Mouse (Mus musculus) small intestine, adult 2 months (tissue): ENCODE measurements around the gene Papss1. TPM values are rescaled to one million over a fixed set of nuclear protein-coding genes. Genes with fewer than 3 reads are reported as not detected.

Experiments
- H3K27ac ChIP-seq: fragments of 200-500 bp; 2 replicates; pipeline ENCODE4 v1.5.1; 2012; ENCODE audit warnings: low read depth, low read length, control low read depth, inconsistent platforms; ENCODE audit not compliant: insufficient read depth
- H3K27me3 ChIP-seq: fragments of 200-500 bp; 2 replicates; pipeline ENCODE4 v1.6.1; 2012; ENCODE audit warnings: mild to moderate bottlenecking, moderate library complexity, low read length, inconsistent platforms; ENCODE audit not compliant: control insufficient read depth, insufficient read depth
- H3K36me3 ChIP-seq: fragments of 200-500 bp; 2 replicates; pipeline ENCODE4 v1.6.1; 2012; ENCODE audit warnings: mild to moderate bottlenecking, low read length, control low read depth, inconsistent platforms; ENCODE audit not compliant: control insufficient read depth, insufficient read depth
- H3K4me1 ChIP-seq: fragments of 200-500 bp; 2 replicates; pipeline ENCODE4 v1.6.1; 2012; ENCODE audit warnings: low read length, inconsistent platforms, mixed read lengths; ENCODE audit not compliant: control insufficient read depth, insufficient read depth, insufficient read length
- H3K4me3 ChIP-seq: fragments of 200-500 bp; 2 replicates; pipeline ENCODE4 v1.5.1; 2012; ENCODE audit warnings: low read depth, mild to moderate bottlenecking, control low read depth, inconsistent platforms, low read length, moderate library complexity
- CTCF ChIP-seq: fragments of 200-500 bp; IDR thresholded peaks from 2 replicates; pipeline ENCODE4 v1.5.1; 2012; ENCODE audit warnings: low read depth, mild to moderate bottlenecking, control low read depth, inconsistent platforms, low read length, moderate library complexity, mixed read lengths; ENCODE audit not compliant: insufficient replicate concordance, insufficient read length; ENCODE audit errors: extremely low read depth
- POLR2A ChIP-seq: fragments of 200-500 bp; IDR thresholded peaks from 2 replicates; pipeline ENCODE4 v1.6.1; 2012; ENCODE audit warnings: low read depth, mild to moderate bottlenecking, control low read depth, inconsistent platforms, low read length, moderate library complexity
- WGBS: fragments of 180-500 bp; shearing (Covaris S2); methylation state at CpG from one replicate; pipeline ENCODE4 v1.1.7; 2018; 5-methylcytosine and 5-hydroxymethylcytosine counted together
- polyA plus RNA-seq: library from polyadenylated mRNA; depleted of rRNA; stranded (reverse); fragments of >200 nt; gene quantifications from 2 replicates; pipeline ENCODE4 v1.2.3, GENCODE M21; 2012; rRNA removed

Papss1 gene
- 8.2 and 44.8 TPM in 2 replicates for polyA plus RNA-seq

DNA sequence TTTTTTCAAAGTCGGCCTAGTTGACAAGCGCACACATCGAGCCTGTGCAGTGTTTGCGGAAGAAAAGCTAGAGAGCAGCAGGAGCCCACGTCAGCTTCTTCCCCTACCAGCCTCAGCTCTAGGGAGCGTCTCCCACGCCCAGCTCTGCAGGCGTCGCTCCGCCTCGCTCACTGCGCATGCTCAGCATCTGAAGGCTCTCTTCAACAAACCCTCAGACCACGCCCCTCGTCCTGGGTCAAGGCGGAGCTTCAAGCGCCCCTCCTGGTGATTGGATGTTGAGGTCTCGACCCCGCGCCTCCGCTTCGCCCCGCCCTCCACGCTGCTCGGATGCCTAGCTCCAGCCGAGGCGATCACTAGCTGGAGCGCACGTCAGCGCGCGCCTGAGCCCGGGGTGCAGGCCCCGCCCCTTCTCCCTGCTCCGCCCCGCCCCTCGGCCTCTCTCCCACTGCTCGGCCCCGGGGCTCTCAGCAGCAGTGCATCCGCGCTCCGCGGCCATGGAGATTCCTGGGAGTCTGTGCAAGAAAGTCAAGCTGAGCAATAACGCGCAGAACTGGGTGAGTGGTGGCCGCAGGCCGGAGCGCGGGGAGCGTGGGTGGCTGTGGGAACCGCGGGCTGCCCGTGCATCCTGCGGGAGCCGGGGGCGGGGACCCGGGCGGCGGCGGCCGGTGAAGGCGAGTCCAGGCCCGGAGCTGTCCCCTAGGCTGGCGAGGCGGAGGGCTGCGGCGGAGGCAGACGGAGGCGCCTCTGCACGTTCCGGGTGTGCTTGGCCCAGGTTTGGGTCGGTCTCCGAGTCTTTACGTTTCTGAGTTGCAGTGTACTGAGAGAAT is at the start of gene Papss1:
Gene Papss1 (plus strand): TSS at position 339 of the 827 bp plus-strand sequence.
- Histone ChIP-seq H3K27me3 (no peaks in the 10 kb centered on the region), H3K36me3 (peaks cover 2% of the 10 kb centered on the region; the same call in 1 of the 2 replicates), H3K4me1 (peaks cover 21% of the 10 kb centered on the region), H3K4me3 (peak within 1 kb of the TSS; percentile 88), H3K27ac (peak within 1 kb of the TSS; percentile 71)
- TF ChIP-seq CTCF: no peak
- peak; percentile 89 for TF ChIP-seq POLR2A
- under 1% methylated on average over 73 of the region's 73 CpGs for WGBS

GRCm38 (mm10) chr3:131516332-131516999 is 48.1 kb upstream of the Papss1 start:
- WGBS: 72% methylated on average over 7 of the region's 7 CpGs
- Histone ChIP-seq H3K36me3 (no peaks in the 10 kb centered on the region), H3K27ac (no peak overlapping the region), H3K27me3 (no peaks in the 10 kb centered on the region), H3K4me3 (no peak overlapping the region), H3K4me1 (no peaks in the 10 kb centered on the region)
- no peak for TF ChIP-seq POLR2A
- TF ChIP-seq CTCF: no peak

DNA sequence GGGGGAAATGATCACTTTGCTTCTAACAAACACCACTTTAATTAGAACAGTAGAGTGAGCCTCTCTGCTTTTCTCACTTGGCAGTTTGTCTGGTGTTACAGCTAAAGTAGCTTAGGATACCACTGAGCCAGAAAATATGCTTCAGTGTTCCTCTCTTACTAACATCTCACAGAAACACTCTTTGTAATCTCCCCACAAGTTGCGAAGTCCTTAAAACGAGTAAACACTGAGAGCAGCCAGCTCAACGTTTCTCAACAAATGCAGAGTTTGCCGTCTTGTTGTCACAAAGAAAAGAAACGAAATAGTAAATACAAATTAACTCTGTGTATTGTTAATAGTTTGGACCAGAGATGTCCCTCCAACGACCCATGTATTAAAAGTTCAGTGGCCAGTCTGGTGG is 46.8 kb upstream of the Papss1 start:
- H3K27ac ChIP-seq: no peak overlapping the region
- no peak overlapping the region for H3K4me3 ChIP-seq
- H3K4me1 ChIP-seq: no peaks in the 10 kb centered on the region
- no peaks in the 10 kb centered on the region for H3K36me3 ChIP-seq
- 72% methylated on average over 6 of the region's 6 CpGs for WGBS
- TF ChIP-seq POLR2A (no peak), CTCF (no peak)
- H3K27me3 ChIP-seq: no peaks in the 10 kb centered on the region

DNA sequence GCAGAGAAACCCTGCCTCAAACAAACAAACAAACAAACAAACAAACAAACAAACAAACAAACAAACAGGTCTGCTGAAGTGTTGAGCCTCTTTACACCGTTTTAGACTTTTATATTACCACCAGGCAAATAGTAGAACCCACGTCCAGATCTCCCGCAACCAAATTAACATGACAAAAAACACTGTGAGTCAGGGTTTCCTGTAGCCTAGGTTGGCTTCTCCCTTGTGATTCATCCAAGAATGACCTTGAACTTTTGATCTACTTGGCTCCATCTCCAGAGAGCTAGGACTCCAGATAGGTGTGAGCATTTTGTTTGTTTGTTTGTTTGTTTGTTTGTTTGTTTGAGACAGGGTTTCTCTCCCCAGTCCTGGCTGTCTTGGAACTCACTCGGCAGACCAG is 43.4 kb upstream of the Papss1 start:
- WGBS: 66% methylated on average over 4 of the region's 4 CpGs
- no peak for TF ChIP-seq POLR2A
- H3K4me3 ChIP-seq: no peak overlapping the region
- no peaks in the 10 kb centered on the region for H3K27me3 ChIP-seq
- H3K4me1 ChIP-seq: peaks cover 5% of the 10 kb centered on the region; the same call in 1 of the 2 replicates
- no peaks in the 10 kb centered on the region for H3K36me3 ChIP-seq
- no peak overlapping the region for H3K27ac ChIP-seq

DNA sequence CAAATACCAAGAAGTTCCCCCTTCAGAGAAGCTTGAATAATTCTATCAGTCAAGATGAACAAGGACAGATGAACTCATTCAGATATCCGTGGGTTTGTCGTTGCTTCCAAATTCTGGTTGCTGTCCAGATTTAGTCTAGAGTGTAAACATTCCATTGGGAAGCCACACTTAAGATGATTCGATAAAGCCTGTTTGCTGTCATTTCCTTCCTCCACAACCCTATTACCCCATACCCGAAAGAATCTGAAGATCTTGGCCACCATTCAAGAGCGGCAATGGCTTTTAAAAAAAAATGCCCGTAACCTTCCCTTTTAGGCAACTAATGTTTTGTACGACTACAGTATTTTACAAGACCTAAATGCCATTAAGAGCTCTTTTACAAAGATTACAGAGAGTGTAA is 42.3 kb upstream of the Papss1 start:
- 62% methylated on average over 7 of the region's 7 CpGs for WGBS
- Histone ChIP-seq H3K4me3 (no peak overlapping the region), H3K36me3 (no peaks in the 10 kb centered on the region), H3K4me1 (peaks cover 5% of the 10 kb centered on the region; the same call in 1 of the 2 replicates), H3K27ac (no peak overlapping the region), H3K27me3 (no peaks in the 10 kb centered on the region)
- TF ChIP-seq POLR2A: no peak
- no peak for TF ChIP-seq CTCF

GRCm38 (mm10) chr3:131523749-131524148 is 40.8 kb upstream of the Papss1 start:
- H3K36me3 ChIP-seq: no peaks in the 10 kb centered on the region
- peaks cover 5% of the 10 kb centered on the region; the same call in 1 of the 2 replicates for H3K4me1 ChIP-seq
- H3K27me3 ChIP-seq: no peaks in the 10 kb centered on the region
- TF ChIP-seq POLR2A (no peak), CTCF (no peak)
- 79% methylated on average over 9 of the region's 9 CpGs for WGBS
- no peak overlapping the region for H3K4me3 ChIP-seq
- no peak overlapping the region for H3K27ac ChIP-seq

- WGBS: 52% methylated on average over 5 of the region's 5 CpGs
- Histone ChIP-seq H3K27me3 (no peaks in the 10 kb centered on the region), H3K36me3 (no peaks in the 10 kb centered on the region), H3K27ac (no peak overlapping the region), H3K4me1 (peaks cover 5% of the 10 kb centered on the region; the same call in 1 of the 2 replicates), H3K4me3 (no peak overlapping the region)
- TF ChIP-seq POLR2A: no peak
Observed at GRCm38 (mm10) chr3:131524210-131524609, 40.4 kb upstream of the Papss1 start.
